Mouse (Mus musculus) adrenal gland (tissue): ENCODE data around the gene Tmem159.

Experiments
- intact Hi-C: fragments of 180-260 bp; cut with DNase I; formaldehyde crosslinking; loops from one replicate; pipeline ENCODE4 v1.15.1; 2025

The Tmem159 gene

DNA sequence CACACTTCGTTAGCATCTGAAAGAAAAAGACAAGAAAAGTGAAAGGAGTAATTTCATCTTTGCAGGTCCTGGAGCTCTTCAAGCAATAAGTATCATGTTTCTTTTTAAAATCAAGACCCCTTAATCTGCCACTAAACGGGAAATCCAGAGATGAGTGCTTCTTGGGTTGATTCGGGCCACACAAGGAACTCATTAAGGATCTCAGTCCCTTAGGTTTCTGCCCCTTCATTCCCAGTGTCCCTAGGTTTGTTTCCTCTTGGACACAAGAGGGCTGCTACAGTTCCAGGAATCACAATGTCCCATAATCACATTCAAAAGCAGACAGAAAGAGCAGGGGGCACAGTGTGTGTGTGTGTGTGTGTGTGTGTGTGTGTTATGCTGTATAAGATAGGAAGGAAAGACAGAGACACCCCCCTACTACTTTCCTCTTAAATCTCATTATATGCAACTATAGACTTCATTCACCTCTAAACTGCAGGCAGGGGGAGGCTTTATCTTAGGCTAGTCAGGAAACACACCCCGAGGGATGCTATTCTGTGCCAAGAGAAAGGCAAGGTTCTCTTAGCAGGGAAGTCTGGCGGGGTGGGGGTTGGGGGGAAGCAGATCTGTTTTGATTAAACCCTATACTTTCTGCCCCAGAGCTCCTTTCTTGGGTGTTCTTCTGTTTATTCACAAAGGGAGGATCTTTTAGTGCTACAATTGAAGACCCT, 25.0 kb downstream of the Tmem159 start:
- intact Hi-C loops = loop anchor here (10.0 kb wide), 1 partner anchor 198 kb away; the partner anchor contains the start of gene Abca15

DNA sequence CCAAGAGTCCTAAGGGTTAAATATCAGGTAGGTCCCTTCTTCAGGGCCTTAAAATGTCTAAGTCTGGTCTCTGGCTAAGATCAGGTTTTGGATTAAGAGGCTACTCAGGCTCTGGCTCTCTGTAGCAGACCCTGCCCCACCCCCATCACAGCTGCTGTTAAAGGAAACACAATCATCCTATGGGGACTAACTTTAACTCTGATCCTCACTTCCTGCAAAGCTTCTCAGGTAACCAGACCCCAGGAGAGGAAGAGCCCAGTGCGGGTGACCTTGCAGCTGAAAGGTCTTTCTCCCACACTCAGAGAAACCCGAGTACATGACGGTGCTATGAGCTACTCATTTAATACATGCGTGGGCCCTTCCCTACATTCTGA, 25.5 kb downstream of the Tmem159 start:
- intact Hi-C loops = loop anchor here (10.0 kb wide), 1 partner anchor 197 kb away; the partner anchor contains the start of gene Abca15

DNA sequence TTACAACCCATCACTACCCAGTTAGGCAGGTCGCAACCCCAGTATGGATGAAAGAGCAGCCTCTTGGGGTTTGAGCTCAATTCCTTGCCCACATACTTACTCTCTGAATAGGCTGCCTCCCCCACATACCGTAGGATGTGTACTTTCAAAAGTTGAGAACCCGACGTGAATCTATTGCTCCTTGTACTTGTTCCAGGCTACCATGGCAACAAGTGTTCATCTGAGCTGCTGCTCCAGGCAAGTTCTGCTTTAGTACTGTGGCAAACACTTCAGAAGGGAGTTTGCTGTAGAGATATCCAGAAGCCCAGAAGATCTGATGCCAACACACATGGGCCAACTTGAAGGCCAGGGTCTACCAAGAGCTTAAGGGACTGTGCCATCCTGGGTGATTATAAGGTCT, 26.8 kb downstream of the Tmem159 start:
- intact Hi-C loops = loop anchor here (10.0 kb wide), 1 partner anchor 196 kb away; the partner anchor contains the start of gene Abca15

DNA sequence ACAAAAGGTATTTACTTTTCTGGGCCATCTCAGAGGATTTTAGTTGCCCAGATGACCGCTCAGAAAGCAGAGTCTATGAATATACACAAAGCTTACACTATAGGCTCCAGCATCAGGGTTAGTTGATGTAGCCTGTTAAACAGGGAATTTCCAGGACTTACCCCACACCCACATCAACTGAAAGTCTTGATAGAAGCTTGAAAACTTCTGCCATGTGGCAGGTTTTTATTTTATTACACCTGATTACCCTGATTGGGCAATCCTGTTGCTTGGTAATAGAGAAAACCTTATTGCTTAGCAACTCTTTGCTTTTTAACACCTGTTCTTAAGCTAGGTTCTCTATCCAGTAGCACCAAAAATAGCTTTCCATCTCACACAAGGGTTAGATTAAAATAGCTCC, 40.6 kb downstream of the Tmem159 start:
- intact Hi-C loops = no loop called here

DNA sequence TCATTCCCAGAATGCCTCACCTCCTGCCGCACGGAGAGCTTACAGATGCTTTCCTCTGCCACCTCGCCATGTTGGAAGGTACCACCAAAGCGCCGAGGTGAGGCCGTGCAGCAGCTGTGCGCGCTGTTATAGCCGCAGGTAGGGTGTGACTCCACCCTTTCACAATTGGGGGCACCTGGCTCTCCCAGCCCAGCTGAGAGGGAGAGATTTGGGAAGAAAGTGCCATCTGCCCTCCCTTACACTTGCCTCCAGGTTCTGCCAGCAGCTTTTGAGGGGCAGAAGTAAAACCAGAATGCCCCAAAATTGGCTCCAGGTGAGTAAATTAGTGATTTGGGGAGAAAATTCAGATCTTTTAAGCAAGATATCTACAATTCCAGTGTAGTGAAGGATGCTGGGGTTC, 43.0 kb downstream of the Tmem159 start, which contains the start of gene Zp2:
Zp2 (minus strand) TSS at position 101 of the 400 bp plus-strand sequence.
- intact Hi-C loops = no loop called here

DNA sequence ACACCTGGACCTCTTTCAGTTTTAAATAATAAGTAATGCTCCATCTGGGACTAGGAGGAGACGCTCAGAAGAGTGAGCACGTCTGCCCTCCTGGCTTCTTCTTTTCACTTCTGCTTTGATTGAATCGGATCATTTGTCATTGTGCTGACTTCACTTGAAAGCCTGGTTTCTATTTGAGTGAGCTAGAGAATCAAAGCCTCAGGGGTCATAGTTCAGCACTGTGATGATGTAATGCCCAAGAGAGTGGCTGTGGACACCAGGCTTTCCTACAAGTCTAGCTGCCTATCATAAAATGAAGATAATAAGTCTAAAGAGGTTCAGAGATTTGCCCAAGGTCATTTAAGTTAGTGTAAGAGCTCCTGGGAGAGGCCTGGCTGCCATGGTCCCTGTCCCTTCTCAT, 48.1 kb downstream of the Tmem159 start:
- intact Hi-C loops = no loop called here

DNA sequence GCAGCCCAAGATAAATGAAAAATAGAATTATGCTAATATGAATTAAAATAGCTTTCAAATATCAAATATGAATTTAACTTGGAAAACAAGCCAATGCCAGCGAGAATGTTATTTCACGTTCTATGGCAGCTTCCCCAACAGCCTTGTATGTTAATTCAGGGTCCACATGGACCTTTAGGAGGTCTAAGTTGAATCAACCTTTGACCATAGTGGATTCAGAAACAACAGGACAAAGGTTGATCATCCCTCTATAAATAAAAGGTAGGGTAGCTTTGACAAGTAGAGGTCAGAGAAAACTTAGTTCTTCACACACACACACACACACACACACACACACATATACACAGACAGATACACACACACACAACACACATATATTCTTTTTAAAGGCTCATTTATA, 48.7 kb downstream of the Tmem159 start:
- intact Hi-C loops = no loop called here

DNA sequence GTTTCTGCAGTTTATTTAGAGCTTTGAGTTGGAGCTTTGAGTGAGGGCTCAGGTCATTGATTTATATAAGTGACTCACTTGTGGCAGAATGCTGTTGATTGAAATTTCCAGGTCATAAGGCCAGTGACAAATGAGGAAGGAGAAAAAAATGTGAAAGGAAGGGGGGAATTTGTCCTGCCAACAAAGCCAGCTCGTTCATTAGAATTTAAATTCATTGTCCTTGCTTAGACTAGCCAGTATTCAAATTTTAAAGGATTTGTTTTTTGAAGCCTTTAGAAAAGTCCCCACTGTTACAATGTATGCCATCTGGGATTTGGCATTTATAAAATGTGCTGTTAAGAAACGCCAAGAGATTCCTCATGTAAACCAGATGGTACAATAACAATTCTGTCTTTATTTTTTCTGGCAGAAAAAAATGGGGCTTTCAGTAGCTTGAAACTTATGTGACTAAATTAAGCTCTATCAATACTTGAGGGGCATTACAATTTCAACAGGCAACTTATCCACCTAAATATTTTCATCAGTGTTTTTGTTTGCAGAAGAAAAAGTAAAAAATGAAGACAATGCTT, 54.8 kb downstream of the Tmem159 start:
- intact Hi-C loops = no loop called here

DNA sequence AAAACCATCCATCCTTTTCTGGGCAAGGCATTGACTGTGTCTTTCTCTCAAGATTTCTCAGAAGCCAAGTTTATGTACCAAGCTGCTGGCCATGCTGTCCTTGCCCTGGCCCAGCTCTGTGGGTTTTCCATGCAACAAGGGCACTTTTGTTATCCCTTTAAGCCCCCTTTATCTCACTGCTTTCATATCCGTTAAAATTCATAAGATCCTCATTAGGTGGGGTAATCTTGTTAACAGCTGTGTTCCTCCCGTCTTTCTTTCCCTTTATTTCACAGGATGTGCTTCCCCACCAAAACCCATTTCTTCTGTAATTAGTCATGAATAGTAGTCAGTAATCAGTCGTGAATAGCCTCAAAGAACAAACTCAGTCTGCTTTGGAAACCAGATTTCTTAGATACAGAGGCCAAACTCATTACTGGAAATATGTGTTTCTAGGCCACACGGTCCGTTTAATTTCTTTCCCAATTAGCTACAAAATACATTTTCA, 55.5 kb downstream of the Tmem159 start:
- intact Hi-C loops = no loop called here

DNA sequence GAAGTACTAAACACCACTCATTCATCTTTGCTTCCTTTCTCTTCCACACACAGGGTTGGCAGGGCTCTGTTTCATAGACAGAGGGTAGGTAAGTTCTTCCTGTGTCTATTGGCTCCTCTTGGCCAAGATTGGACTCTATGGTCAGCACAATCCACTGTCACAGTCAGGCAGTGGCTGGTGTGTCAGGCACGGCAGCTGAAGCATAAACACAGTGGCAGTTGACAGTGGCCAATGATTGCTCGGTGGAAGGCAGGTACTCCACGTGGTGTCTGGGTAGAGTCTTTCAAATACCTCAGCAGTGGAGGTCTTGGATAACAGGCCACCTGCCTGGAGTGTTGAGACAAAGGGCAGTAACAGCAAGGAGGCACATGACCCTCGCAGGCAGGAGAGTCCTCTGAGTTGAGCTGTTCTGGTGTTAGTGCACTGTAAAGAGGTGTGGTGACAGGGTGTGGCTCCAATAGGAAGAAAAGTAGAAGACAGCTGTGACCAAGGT, 56.0 kb downstream of the Tmem159 start:
- intact Hi-C loops = no loop called here

DNA sequence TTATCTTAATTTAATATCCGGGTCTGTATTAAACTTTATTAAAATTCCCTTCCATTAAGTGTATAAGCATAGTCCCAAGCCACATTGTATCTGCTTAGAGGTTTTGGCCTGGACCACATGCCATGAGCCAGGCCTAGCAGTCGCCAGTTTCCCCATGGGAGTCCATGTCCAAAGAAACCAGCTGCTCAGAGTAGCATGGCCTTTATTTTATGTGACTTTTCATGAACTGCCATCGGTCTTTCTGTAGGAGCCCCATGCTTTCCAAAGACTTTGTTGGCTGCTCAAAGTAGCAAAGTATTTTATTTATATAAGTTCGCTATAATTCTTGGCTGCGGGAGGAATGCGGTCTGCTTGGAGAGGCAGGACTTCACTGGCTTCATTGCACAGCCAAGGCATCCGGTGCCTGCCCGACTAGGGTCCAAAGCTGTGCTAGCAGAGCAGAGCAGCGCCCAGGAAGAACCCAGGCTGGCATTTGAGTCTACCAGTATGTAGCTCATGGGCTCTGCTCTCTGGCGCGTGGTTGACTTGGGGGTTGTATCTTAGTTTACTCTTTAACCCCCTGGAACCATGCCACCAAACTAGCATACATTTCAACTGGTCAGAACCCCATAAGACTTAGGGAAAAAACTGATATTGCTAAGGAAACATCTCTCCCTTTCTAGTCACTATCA, 61.6 kb downstream of the Tmem159 start:
- intact Hi-C loops = no loop called here
